Mouse (Mus musculus): ENCODE measurements around the gene Tex26.
A peak's percentile ranks its signal among the peaks of the same experiment; 100 is the strongest.

Tex26 gene

GRCm38 (mm10) chr5:149434141-149434690 is 5.2 kb upstream of the Tex26 start:
- DNase-seq (ENCODE audit: low read depth), result peak; percentile 39

- no peak for DNase-seq (ENCODE audit: low read depth)
Measured at GRCm38 (mm10) chr5:149436541-149436940, 2.9 kb upstream of the Tex26 start.

GRCm38 (mm10) chr5:149437150-149437549 is 2.3 kb upstream of the Tex26 start:
- no peak for DNase-seq (ENCODE audit: low read depth)

GRCm38 (mm10) chr5:149440180-149440573 is 717 bp downstream of the Tex26 start:
- no peak for DNase-seq (ENCODE audit: low read depth)

- DNase-seq (ENCODE audit: low read depth), result no peak
Measured at GRCm38 (mm10) chr5:149441646-149442276, 2.3 kb downstream of the Tex26 start.

- DNase-seq (ENCODE audit: low read depth), result no peak
Measured at GRCm38 (mm10) chr5:149442277-149442660, 2.8 kb downstream of the Tex26 start.

- no peak for DNase-seq (ENCODE audit: low read depth)
Measured at GRCm38 (mm10) chr5:149444451-149444850, 5.0 kb downstream of the Tex26 start.

- DNase-seq (ENCODE audit: low read depth), result no peak
Measured at GRCm38 (mm10) chr5:149446495-149446894, 7.0 kb downstream of the Tex26 start.

- DNase-seq (ENCODE audit: low read depth), result peak; percentile 38
Measured at GRCm38 (mm10) chr5:149447733-149448132, 8.3 kb downstream of the Tex26 start.

GRCm38 (mm10) chr5:149449406-149449805 is 9.9 kb downstream of the Tex26 start:
- DNase-seq (ENCODE audit: low read depth), result no peak

- DNase-seq (ENCODE audit: low read depth), result no peak
Measured at GRCm38 (mm10) chr5:149451209-149451681, 11.8 kb downstream of the Tex26 start.

- peak; percentile 78 for DNase-seq (ENCODE audit: low read depth)
Measured at GRCm38 (mm10) chr5:149454281-149454680, 14.8 kb downstream of the Tex26 start.

- no peak for DNase-seq (ENCODE audit: low read depth)
Measured at GRCm38 (mm10) chr5:149456544-149456943, 17.1 kb downstream of the Tex26 start.

- no peak for DNase-seq (ENCODE audit: low read depth)
Measured at GRCm38 (mm10) chr5:149462071-149462470, 22.6 kb downstream of the Tex26 start.

GRCm38 (mm10) chr5:149465305-149465704 is 25.8 kb downstream of the Tex26 start:
- DNase-seq (ENCODE audit: low read depth), result no peak

GRCm38 (mm10) chr5:149474142-149474541 is 34.7 kb downstream of the Tex26 start:
- DNase-seq (ENCODE audit: low read depth), result peak; percentile 10

GRCm38 (mm10) chr5:149474701-149475468 is 35.4 kb downstream of the Tex26 start:
- no peak for DNase-seq (ENCODE audit: low read depth)

GRCm38 (mm10) chr5:149481920-149482319 is 42.5 kb downstream of the Tex26 start:
- DNase-seq (ENCODE audit: low read depth), result no peak

GRCm38 (mm10) chr5:149483321-149484052 is 44.0 kb downstream of the Tex26 start:
- peak; percentile 32 for DNase-seq (ENCODE audit: low read depth)

- no peak for DNase-seq (ENCODE audit: low read depth)
Measured at GRCm38 (mm10) chr5:149484270-149484669, 44.8 kb downstream of the Tex26 start.

GRCm38 (mm10) chr5:149485447-149485846 is 46.0 kb downstream of the Tex26 start:
- DNase-seq (ENCODE audit: low read depth), result no peak

- no peak for DNase-seq (ENCODE audit: low read depth)
Measured at GRCm38 (mm10) chr5:149488360-149489021, 49.0 kb downstream of the Tex26 start.
